Mouse (Mus musculus): ENCODE results near the gene Cat. TPM values are rescaled to one million over a fixed set of nuclear protein-coding genes. Genes with fewer than 3 reads are reported as not detected.

Gene Cat
- polyA plus RNA-seq, 1 experiment from 2014 or later: 96.8 TPM

GRCm38 (mm10) chr2:103495633-103496418 is 10.9 kb upstream of the Cat start:
- no peak overlapping the region for H3K9ac ChIP-seq
- 92% methylated on average over 6 of the region's 6 CpGs for WGBS
- no peaks in the 10 kb centered on the region for H3K36me3 ChIP-seq
- no peak overlapping the region for H3K4me2 ChIP-seq
- no peak overlapping the region for H3K4me3 ChIP-seq
- no peaks in the 10 kb centered on the region for H3K4me1 ChIP-seq (replicated peaks)
- no peaks in the 10 kb centered on the region for H3K9me3 ChIP-seq
- H3K27ac ChIP-seq (replicated peaks): no peak overlapping the region
- no peaks in the 10 kb centered on the region for H3K27me3 ChIP-seq
- ATAC-seq (ENCODE audit: low FRiP score, low read depth): no peak

DNA sequence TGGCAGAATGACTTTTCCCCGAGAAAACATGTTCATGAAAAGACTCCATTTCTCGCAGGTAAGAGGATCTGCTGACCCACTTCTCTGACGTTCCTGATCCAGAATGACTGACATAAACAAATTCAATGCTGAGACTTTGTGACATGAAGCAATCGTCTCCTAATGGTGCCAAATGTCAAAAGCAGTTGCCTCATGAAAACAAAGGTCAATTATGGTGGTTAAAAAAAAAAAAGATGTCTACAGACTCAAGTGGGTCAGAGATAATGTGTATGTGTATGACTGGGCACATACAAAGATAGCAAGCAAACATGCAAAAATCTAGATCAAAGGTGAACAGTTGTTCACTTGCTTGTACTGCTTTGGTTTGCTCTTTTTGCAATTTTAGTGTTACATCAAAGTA is 8.9 kb upstream of the Cat start:
- ATAC-seq (ENCODE audit: low FRiP score, low read depth): no peak
- H3K4me1 ChIP-seq (replicated peaks): no peaks in the 10 kb centered on the region
- H3K9me3 ChIP-seq: no peaks in the 10 kb centered on the region
- H3K4me2 ChIP-seq: no peak overlapping the region
- H3K4me3 ChIP-seq: no peak overlapping the region
- H3K27me3 ChIP-seq: no peaks in the 10 kb centered on the region
- H3K9ac ChIP-seq: no peak overlapping the region
- WGBS: 77% methylated on average over 4 of the region's 4 CpGs
- no peak overlapping the region for H3K27ac ChIP-seq (replicated peaks)
- no peaks in the 10 kb centered on the region for H3K36me3 ChIP-seq

GRCm38 (mm10) chr2:103492526-103492925 is 7.6 kb upstream of the Cat start:
- WGBS: 90% methylated on average over 4 of the region's 4 CpGs
- H3K4me1 ChIP-seq (replicated peaks): no peaks in the 10 kb centered on the region
- H3K36me3 ChIP-seq: no peaks in the 10 kb centered on the region
- no peak overlapping the region for H3K4me2 ChIP-seq
- no peak overlapping the region for H3K9ac ChIP-seq
- no peak for ATAC-seq (ENCODE audit: low FRiP score, low read depth)
- H3K9me3 ChIP-seq: no peaks in the 10 kb centered on the region
- no peak overlapping the region for H3K27ac ChIP-seq (replicated peaks)
- no peaks in the 10 kb centered on the region for H3K27me3 ChIP-seq
- no peak overlapping the region for H3K4me3 ChIP-seq

- 36% methylated on average over 5 of the region's 5 CpGs for WGBS
- H3K27ac ChIP-seq (replicated peaks): peak overlapping the region; percentile 96
Observed at GRCm38 (mm10) chr2:103483986-103484520, 907 bp downstream of the Cat start.

DNA sequence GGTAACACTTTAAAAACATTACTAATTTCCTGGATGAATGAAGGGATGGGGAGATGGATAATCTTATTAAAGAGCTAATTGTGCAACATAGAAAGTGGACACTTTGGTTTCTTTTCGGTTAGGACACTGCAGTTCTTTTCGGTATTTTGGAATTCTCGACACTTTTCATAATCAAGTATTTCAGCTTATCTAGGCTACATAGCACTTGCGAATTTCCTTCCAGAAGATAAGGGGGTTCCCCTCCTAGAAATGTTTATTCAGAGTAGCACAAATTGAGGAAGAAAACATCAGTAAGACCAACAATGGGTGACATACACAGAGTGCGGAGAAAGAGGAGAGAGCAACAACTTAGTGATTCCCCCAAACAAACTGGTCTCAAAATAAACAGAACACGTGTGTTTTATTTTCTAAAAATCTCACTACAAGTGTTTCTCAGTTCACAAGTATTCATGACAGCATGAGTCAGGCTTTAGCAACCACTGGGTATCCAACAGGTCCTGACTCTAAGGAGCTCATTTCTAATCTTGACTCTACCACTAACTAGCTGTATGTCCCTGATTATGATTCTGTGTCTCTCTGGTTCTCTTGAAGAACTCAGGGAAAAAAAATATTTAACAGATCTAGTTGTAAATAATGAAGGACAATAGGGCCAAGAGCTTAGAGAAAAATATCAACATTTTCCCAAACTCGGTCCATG is 1.5 kb downstream of the Cat start:
- Histone ChIP-seq H3K27ac (replicated peaks) (no peak overlapping the region), H3K36me3 (no peaks in the 10 kb centered on the region), H3K4me1 (replicated peaks) (peaks cover 23% of the 10 kb centered on the region), H3K9ac (peak overlapping the region; percentile 92; the same call in 1 of the 2 replicates), H3K4me2 (peak overlapping the region; percentile 77), H3K9me3 (no peaks in the 10 kb centered on the region), H3K27me3 (no peaks in the 10 kb centered on the region), H3K4me3 (peak overlapping the region; percentile 82)
- WGBS: 84% methylated on average over 7 of the region's 7 CpGs
- ATAC-seq (ENCODE audit: low FRiP score, low read depth): no peak

More at GRCm38 (mm10) chr2:103483986-103484520, 907 bp downstream of the Cat start:
- Histone ChIP-seq H3K36me3 (no peaks in the 10 kb centered on the region), H3K4me2 (peak overlapping the region; percentile 77), H3K27me3 (no peaks in the 10 kb centered on the region), H3K9me3 (no peaks in the 10 kb centered on the region), H3K4me1 (replicated peaks) (peaks cover 23% of the 10 kb centered on the region), H3K9ac (peak overlapping the region; percentile 92), H3K4me3 (peak overlapping the region; percentile 82)
- no peak for ATAC-seq (ENCODE audit: low FRiP score, low read depth)

DNA sequence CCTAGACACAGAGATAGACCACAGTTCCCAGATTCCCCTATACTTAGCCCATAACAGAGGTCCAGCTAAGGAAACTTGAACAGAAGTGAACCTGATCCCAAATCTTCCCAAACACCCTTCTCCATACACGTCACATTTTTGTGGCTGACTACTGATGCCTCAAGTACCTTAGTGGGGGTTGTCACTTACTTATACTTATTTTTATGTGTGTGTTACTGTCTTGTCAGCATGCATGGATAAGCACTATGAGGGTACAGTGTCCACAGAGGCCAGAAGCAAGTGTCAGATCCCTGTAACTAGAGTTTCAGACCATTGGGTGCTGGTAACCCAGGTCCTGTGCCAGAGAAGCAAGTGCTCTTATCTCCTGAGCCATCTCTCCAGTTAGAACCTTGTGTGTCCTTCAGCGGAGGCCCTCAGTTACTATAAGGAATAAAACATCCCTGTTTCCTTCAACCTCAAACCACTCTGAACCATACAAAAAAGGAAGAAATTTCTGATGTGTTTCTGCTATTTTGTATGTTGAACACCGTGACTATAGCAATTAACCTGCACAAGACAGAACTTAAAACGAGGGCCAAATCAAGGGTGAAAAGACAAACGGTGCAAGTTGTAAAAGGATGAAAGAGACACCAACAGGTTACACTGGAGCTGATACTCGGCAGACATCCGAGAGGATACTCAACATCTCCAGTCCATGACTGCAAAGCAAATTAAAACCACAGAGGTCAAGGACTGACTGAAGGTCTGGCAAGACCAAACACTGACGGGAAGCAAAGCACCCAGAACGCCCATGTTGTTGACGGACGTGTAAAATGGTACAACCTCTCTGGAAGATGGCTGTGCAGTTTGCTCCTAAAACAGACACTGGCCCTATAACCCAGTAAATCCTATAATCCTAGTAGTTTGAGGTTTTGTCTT is 3.4 kb downstream of the Cat start:
- no peaks in the 10 kb centered on the region for H3K9me3 ChIP-seq
- H3K27me3 ChIP-seq: no peaks in the 10 kb centered on the region
- H3K9ac ChIP-seq: no peak overlapping the region
- no peak overlapping the region for H3K27ac ChIP-seq (replicated peaks)
- 89% methylated on average over 11 of the region's 11 CpGs for WGBS
- H3K36me3 ChIP-seq: no peaks in the 10 kb centered on the region
- H3K4me1 ChIP-seq (replicated peaks): peaks cover 23% of the 10 kb centered on the region
- H3K4me2 ChIP-seq: no peak overlapping the region
- H3K4me3 ChIP-seq: no peak overlapping the region
- no peak for ATAC-seq (ENCODE audit: low FRiP score, low read depth)

DNA sequence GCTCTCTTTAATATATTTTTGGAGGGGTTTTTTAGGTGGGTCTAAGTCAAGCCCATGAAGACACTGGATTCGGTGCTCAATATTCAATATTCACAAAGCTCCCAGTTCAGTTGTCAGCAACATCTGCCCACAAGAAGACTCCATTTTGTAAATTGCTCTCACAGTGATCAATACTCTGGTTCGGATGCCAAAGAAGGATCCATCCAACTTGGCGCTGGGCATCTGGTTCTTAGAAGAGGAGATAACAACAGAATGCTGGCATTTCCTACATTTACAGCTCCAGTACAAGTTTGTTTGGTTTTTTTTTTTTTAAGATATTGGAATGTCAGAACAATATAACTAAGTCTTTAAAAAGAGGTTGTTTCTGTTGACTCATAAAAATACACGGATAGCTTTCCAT is 4.1 kb downstream of the Cat start:
- ATAC-seq (ENCODE audit: low FRiP score, low read depth): no peak
- Histone ChIP-seq H3K9me3 (no peaks in the 10 kb centered on the region), H3K4me2 (no peak overlapping the region), H3K4me1 (replicated peaks) (peaks cover 23% of the 10 kb centered on the region), H3K27ac (replicated peaks) (no peak overlapping the region), H3K27me3 (no peaks in the 10 kb centered on the region), H3K36me3 (peaks cover under 1% of the 10 kb centered on the region), H3K9ac (no peak overlapping the region), H3K4me3 (no peak overlapping the region)
- 93% methylated on average over 4 of the region's 4 CpGs for WGBS

DNA sequence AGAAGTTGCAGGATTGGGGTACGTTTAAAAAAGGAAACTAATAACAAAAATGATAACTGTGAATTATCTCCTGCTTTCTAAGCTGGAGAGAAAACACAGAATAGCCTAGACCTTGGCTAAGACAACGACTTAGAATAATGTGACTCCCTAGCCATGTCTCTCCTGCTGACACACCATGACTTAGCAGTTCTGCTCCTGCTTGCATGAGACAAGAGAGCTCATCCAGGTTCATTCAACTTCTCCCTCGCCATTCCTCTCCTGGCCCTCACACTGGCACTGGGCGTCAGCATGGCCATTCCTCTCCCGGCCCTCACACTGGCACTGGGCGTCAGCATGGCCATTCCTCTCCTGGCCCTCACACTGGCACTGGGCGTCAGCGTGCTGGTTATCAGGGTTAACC is 4.7 kb downstream of the Cat start:
- Histone ChIP-seq H3K36me3 (peaks cover 7% of the 10 kb centered on the region), H3K9ac (no peak overlapping the region), H3K4me2 (no peak overlapping the region), H3K4me3 (no peak overlapping the region), H3K27ac (replicated peaks) (no peak overlapping the region), H3K27me3 (no peaks in the 10 kb centered on the region), H3K4me1 (replicated peaks) (peaks cover 20% of the 10 kb centered on the region), H3K9me3 (no peaks in the 10 kb centered on the region)
- ATAC-seq (ENCODE audit: low FRiP score, low read depth): no peak
- 87% methylated on average over 8 of the region's 8 CpGs for WGBS

DNA sequence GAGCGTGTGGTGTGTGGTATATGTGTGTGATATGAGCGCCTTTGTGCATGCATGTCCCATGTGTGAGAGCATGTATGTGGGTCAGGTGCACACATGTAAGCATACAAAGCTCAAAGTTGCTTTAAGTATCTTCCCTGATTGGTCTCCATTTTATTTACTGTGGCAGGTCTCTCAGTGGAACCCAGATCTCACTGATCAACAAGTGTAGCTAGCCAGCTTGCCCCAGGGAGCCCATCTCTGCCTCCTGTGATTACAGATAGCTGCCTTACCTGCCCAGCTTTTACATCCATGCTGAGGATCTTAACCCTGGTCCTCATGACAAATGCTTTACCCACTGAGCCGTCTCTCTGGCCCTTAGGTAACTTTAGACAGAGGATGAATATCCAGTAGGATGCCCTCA is 6.6 kb downstream of the Cat start:
- no peaks in the 10 kb centered on the region for H3K27me3 ChIP-seq
- H3K27ac ChIP-seq (replicated peaks): no peak overlapping the region
- WGBS: over 99% methylated on average over 3 of the region's 3 CpGs

GRCm38 (mm10) chr2:103477456-103477855 is 7.5 kb downstream of the Cat start:
- Histone ChIP-seq H3K4me2 (no peak overlapping the region), H3K4me3 (no peak overlapping the region), H3K9me3 (no peaks in the 10 kb centered on the region), H3K36me3 (peaks cover 26% of the 10 kb centered on the region), H3K27ac (replicated peaks) (no peak overlapping the region), H3K27me3 (no peaks in the 10 kb centered on the region), H3K9ac (no peak overlapping the region), H3K4me1 (replicated peaks) (no peaks in the 10 kb centered on the region)
- no peak for ATAC-seq (ENCODE audit: low FRiP score, low read depth)
- WGBS: 84% methylated on average over 4 of the region's 4 CpGs

More for the DNA sequence above, 6.6 kb downstream of the Cat start:
- Histone ChIP-seq H3K36me3 (peaks cover 19% of the 10 kb centered on the region), H3K4me3 (no peak overlapping the region), H3K4me2 (no peak overlapping the region), H3K9ac (no peak overlapping the region), H3K9me3 (no peaks in the 10 kb centered on the region), H3K4me1 (replicated peaks) (peaks cover 8% of the 10 kb centered on the region)
- ATAC-seq (ENCODE audit: low FRiP score, low read depth): no peak

DNA sequence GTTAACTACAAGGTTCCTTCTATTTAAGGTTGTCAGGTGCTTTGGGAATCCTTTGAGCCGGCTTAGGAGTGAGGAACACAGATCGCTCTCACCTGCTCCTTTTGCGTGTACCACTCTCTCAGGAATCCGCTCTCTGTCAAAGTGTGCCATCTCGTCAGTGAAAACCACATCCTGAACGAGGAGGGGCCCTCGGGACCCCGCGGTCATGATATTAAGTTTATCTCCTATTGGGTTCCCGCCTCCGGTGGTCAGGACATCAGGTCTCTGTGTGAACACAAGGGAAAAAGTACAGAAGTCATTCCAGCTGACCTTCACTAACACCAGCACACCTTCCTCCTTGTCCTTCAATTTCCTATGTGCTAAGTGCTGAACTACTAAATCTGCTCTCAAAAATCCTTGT is 8.3 kb downstream of the Cat start:
- Histone ChIP-seq H3K4me3 (no peak overlapping the region), H3K27me3 (no peaks in the 10 kb centered on the region), H3K4me2 (no peak overlapping the region), H3K4me1 (replicated peaks) (no peaks in the 10 kb centered on the region), H3K9me3 (no peaks in the 10 kb centered on the region), H3K9ac (no peak overlapping the region), H3K36me3 (peaks cover 27% of the 10 kb centered on the region), H3K27ac (replicated peaks) (no peak overlapping the region)
- ATAC-seq (ENCODE audit: low FRiP score, low read depth): no peak
- WGBS: 92% methylated on average over 11 of the region's 11 CpGs
